Mouse (Mus musculus): ENCODE results near the gene Olfr1214. TPM values are rescaled to one million over a fixed set of nuclear protein-coding genes. Genes with fewer than 3 reads are reported as not detected.
"Not testable (repeated sequence)": the region's sequence is repeated elsewhere in the genome, so short reads cannot be mapped to it uniquely, and the experiment has no call there.

The Olfr1214 gene
- polyA plus RNA-seq (2015; fragmentation: Nextera tagmentation; extraction: Ambion mirVana), result not detected in 2 replicates

DNA sequence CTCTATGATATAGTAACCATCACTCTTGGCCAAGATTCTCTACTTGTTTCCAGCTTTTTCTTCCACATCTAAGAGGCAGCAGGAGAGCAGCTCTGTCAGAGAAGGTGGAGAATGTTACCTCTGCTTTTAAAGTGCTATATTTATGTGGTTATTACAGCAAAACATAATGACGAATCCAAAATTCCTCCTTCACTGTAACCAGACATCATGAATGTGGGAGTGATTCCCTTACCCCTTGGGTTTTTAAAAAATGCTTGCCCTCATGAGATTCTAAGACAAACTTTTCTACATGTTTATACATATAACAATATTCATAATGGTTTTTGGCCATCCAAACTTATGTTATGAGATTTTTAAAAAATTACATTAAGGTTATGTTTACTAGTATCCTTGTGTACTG lies at the start of gene Olfr1214:
Olfr1214 (minus strand) TSS at position 101 of the 400 bp plus-strand sequence.
- Histone ChIP-seq H3K36me3 (ENCODE audit: control insufficient read depth, insufficient read depth) (no peaks in the 10 kb centered on the region), H3K4me3 (ENCODE audit: low read length) (no peak within 1 kb of the TSS), H3K27me3 (ENCODE audit: control insufficient read depth, insufficient read depth, low read length) (no peaks in the 10 kb centered on the region), H3K9ac (ENCODE audit: low read length) (no peak within 1 kb of the TSS), H3K4me2 (ENCODE audit: low read depth, low read length) (no peak within 1 kb of the TSS), H3K9me3 (replicated peaks; ENCODE audit: control insufficient read depth, low read length) (no peaks in the 10 kb centered on the region), H3K4me1 (ENCODE audit: control insufficient read depth, insufficient read depth, low read length) (no peaks in the 10 kb centered on the region), H3K27ac (ENCODE audit: low read length) (no peak within 1 kb of the TSS)
- no peak for ATAC-seq (replicated peaks; ENCODE audit: extremely low read depth, insufficient read depth, low FRiP score)
- 62% methylated on average over 1 of the region's 1 CpGs for WGBS

DNA sequence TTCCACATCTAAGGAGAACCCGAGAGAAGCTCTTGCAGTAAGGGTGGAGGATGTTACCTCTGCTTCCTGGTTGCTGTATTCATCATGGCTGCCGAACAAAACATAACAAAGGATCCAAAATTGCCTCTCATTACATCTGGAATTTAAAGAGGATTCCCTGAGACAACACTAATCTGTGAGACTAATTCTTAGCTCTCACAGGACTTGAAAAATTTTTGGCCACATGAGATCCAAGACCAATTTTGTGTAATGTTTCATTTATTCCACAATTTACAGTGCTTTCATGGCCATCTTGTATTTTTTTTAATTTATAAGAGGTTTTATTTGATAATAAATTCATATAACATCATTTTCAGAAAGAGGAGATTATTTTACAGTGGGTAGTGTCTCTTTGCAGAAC lies 39.5 kb upstream of the Olfr1214 start, which contains the start of gene Olfr1217:
Olfr1217 (minus strand) TSS at position 101 of the 400 bp plus-strand sequence.
- Histone ChIP-seq H3K27me3 (ENCODE audit: control insufficient read depth, insufficient read depth, low read length) (no peaks in the 10 kb centered on the region), H3K27ac (ENCODE audit: low read length) (no peak within 1 kb of the TSS), H3K9me3 (replicated peaks; ENCODE audit: control insufficient read depth, low read length) (no peaks in the 10 kb centered on the region), H3K9ac (ENCODE audit: low read length) (no peak within 1 kb of the TSS), H3K36me3 (ENCODE audit: control insufficient read depth, insufficient read depth) (no peaks in the 10 kb centered on the region), H3K4me1 (ENCODE audit: control insufficient read depth, insufficient read depth, low read length) (no peaks in the 10 kb centered on the region), H3K4me3 (ENCODE audit: low read length) (no peak within 1 kb of the TSS), H3K4me2 (ENCODE audit: low read depth, low read length) (no peak within 1 kb of the TSS)
- 48% methylated on average over 2 of the region's 2 CpGs for WGBS
- no peak for ATAC-seq (replicated peaks; ENCODE audit: extremely low read depth, insufficient read depth, low FRiP score)

DNA sequence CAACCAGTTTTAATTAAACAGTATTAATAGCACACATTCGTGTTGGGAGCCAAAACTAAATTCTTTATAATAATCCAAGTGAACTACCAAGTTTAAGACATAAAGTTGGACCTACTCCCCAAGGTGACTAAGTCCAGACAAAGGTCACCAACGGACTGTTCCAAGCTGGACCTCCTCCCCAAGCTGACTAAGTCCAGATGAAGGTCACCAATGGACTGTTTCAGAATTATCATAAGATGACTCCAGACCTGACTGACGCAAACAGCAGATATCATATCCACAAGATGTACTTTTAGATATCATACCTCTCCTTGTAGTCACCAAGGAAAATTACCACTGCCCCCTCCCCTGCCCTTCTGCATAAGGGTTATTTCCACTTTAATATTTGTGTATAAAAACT lies 29.0 kb upstream of the Olfr1214 start:
- not testable (repeated sequence) for H3K9ac ChIP-seq (ENCODE audit: low read length)

DNA sequence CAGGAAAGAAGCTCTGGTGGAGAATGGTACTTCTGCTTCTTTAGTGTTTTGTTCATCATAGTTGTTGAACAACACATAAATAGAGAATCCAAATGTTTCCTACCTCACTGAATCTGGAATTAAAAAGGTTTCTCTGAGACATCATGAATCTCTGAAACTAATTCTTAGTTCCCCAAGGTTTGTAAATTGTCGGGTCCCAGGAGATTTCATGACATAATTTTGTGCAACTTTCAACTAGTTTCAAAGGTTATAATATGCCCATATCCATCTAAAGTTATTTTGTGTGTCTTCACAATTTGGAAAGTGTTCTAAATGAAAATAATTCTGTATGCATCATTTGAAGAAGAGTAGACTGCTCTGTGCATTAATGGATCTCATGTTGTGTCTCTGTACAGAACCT lies 25.8 kb upstream of the Olfr1214 start, which contains the start of gene Olfr1216:
Olfr1216 (minus strand) TSS at position 101 of the 400 bp plus-strand sequence.
- H3K9me3 ChIP-seq (replicated peaks; ENCODE audit: control insufficient read depth, low read length), result no peaks in the 10 kb centered on the region
- H3K4me1 ChIP-seq (ENCODE audit: control insufficient read depth, insufficient read depth, low read length), result no peaks in the 10 kb centered on the region
- H3K9ac ChIP-seq (ENCODE audit: low read length), result no peak within 1 kb of the TSS
- H3K4me2 ChIP-seq (ENCODE audit: low read depth, low read length), result no peak within 1 kb of the TSS
- no peak within 1 kb of the TSS for H3K27ac ChIP-seq (ENCODE audit: low read length)
- ATAC-seq (replicated peaks; ENCODE audit: extremely low read depth, insufficient read depth, low FRiP score), result no peak
- H3K27me3 ChIP-seq (ENCODE audit: control insufficient read depth, insufficient read depth, low read length), result no peaks in the 10 kb centered on the region
- H3K4me3 ChIP-seq (ENCODE audit: low read length), result no peak within 1 kb of the TSS
- 66% methylated on average over 1 of the region's 1 CpGs for WGBS
- H3K36me3 ChIP-seq (ENCODE audit: control insufficient read depth, insufficient read depth), result no peaks in the 10 kb centered on the region

More for the DNA sequence above, 29.0 kb upstream of the Olfr1214 start:
- not testable (repeated sequence) for H3K27ac ChIP-seq (ENCODE audit: low read length); H3K9me3 ChIP-seq (replicated peaks; ENCODE audit: control insufficient read depth, low read length); H3K4me1 ChIP-seq (ENCODE audit: control insufficient read depth, insufficient read depth, low read length); H3K4me2 ChIP-seq (ENCODE audit: low read depth, low read length); H3K4me3 ChIP-seq (ENCODE audit: low read length); H3K36me3 ChIP-seq (ENCODE audit: control insufficient read depth, insufficient read depth); H3K27me3 ChIP-seq (ENCODE audit: control insufficient read depth, insufficient read depth, low read length); ATAC-seq (replicated peaks; ENCODE audit: extremely low read depth, insufficient read depth, low FRiP score)
- WGBS, result 53% methylated on average over 3 of the region's 3 CpGs

DNA sequence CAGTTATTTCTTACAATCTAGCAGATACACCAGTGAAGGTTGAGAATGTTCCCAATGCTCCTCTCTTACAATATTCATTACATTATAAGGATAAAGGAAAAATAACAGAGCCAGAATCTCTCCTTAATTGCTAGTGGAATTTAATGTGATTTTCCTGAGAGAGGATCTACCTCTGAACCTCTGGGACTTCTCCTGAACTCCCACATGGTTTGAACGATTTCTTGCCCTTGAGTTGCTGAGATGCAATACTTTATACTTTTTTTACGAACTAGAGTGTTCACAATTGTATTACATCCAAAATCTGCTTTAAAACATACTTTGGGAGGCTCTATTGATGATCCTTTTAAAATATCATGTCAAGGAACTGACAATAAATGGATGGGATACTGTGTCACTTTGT lies 14.4 kb upstream of the Olfr1214 start, which contains the start of gene Olfr1215:
Olfr1215 (minus strand) TSS at position 101 of the 400 bp plus-strand sequence.
- ATAC-seq (replicated peaks; ENCODE audit: extremely low read depth, insufficient read depth, low FRiP score), result no peak
- Histone ChIP-seq H3K9ac (ENCODE audit: low read length) (no peak within 1 kb of the TSS), H3K27me3 (ENCODE audit: control insufficient read depth, insufficient read depth, low read length) (no peaks in the 10 kb centered on the region), H3K4me1 (ENCODE audit: control insufficient read depth, insufficient read depth, low read length) (no peaks in the 10 kb centered on the region), H3K36me3 (ENCODE audit: control insufficient read depth, insufficient read depth) (no peaks in the 10 kb centered on the region), H3K4me2 (ENCODE audit: low read depth, low read length) (no peak within 1 kb of the TSS), H3K9me3 (replicated peaks; ENCODE audit: control insufficient read depth, low read length) (no peaks in the 10 kb centered on the region), H3K4me3 (ENCODE audit: low read length) (no peak within 1 kb of the TSS), H3K27ac (ENCODE audit: low read length) (no peak within 1 kb of the TSS)
- WGBS, result 60% methylated on average over 2 of the region's 2 CpGs

DNA sequence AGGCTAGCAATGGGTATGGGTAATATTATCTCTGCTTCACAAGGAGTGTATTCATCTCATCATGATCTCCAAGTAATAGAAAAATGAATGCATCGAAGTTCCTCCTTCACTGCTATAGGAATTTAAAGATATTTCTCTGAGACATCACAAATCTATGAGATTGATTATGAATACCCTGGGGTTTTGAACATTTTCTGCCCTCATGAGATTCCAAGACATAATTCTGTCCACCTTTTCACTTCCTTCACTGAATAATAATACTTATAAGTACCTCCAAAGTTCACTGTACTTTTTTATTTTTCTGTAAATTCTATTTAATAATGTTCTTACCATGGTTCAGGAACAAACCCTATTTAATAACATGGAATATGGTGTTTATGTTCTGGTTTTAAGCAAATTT lies 12.3 kb downstream of the Olfr1214 start, which contains the start of gene Gm13762:
Gm13762 (minus strand) TSS at position 101 of the 400 bp plus-strand sequence.
- Histone ChIP-seq H3K4me3 (ENCODE audit: low read length) (no peak within 1 kb of the TSS), H3K36me3 (ENCODE audit: control insufficient read depth, insufficient read depth) (no peaks in the 10 kb centered on the region), H3K4me2 (ENCODE audit: low read depth, low read length) (no peak within 1 kb of the TSS), H3K27ac (ENCODE audit: low read length) (no peak within 1 kb of the TSS), H3K4me1 (ENCODE audit: control insufficient read depth, insufficient read depth, low read length) (no peaks in the 10 kb centered on the region), H3K9me3 (replicated peaks; ENCODE audit: control insufficient read depth, low read length) (no peaks in the 10 kb centered on the region), H3K27me3 (ENCODE audit: control insufficient read depth, insufficient read depth, low read length) (no peaks in the 10 kb centered on the region), H3K9ac (ENCODE audit: low read length) (no peak within 1 kb of the TSS)
- 71% methylated on average over 1 of the region's 1 CpGs for WGBS
- ATAC-seq (replicated peaks; ENCODE audit: extremely low read depth, insufficient read depth, low FRiP score), result no peak

DNA sequence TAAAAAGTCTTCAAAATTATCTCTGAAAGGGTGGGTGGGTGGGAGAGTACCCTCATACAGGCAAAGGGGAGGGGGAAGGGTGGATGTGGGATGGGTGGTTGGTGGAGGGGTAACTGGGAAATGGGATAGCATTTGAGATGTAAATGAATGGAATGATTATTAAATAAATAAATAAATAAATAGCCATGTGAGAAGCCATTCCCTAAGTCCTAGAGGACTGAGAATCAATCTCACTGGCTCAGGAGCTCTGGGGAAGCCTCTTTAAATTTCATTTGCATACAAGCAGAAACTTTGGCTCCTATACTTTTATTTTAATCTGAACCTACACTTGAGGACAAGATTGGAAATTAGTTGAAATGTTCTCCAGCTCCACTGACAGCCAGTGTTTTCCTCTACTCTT lies 38.8 kb downstream of the Olfr1214 start, which contains the start of gene Olfr1212:
Olfr1212 (plus strand) TSS at position 301 of the 400 bp plus-strand sequence.
- Histone ChIP-seq H3K27me3 (ENCODE audit: control insufficient read depth, insufficient read depth, low read length) (no peaks in the 10 kb centered on the region), H3K36me3 (ENCODE audit: control insufficient read depth, insufficient read depth) (no peaks in the 10 kb centered on the region), H3K4me1 (ENCODE audit: control insufficient read depth, insufficient read depth, low read length) (no peaks in the 10 kb centered on the region), H3K9ac (ENCODE audit: low read length) (no peak within 1 kb of the TSS), H3K9me3 (replicated peaks; ENCODE audit: control insufficient read depth, low read length) (no peaks in the 10 kb centered on the region), H3K4me2 (ENCODE audit: low read depth, low read length) (no peak within 1 kb of the TSS), H3K4me3 (ENCODE audit: low read length) (no peak within 1 kb of the TSS), H3K27ac (ENCODE audit: low read length) (no peak within 1 kb of the TSS)
- no peak for ATAC-seq (replicated peaks; ENCODE audit: extremely low read depth, insufficient read depth, low FRiP score)

DNA sequence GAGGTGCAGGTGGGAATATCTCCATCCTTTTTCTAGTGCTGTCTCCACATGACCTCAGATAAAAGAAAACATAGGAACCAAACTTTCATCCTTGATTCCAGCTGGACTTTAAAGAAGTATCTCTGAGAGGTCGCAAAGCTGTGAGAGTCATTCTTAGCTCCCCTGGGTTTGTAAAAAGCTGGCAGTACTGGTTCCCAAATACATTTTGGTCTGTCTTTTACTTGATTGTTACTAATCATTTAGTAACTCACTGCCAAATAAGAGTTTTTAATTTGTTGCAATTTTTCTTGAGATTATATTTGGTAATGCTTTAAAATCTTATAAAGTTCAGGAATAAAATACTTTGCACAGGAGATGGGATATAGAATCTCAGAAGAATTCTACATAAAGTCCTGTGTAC lies 54.4 kb downstream of the Olfr1214 start, which contains the start of gene Olfr1211:
Olfr1211 (minus strand) TSS at position 101 of the 400 bp plus-strand sequence.
- no peaks in the 10 kb centered on the region for H3K4me1 ChIP-seq (ENCODE audit: control insufficient read depth, insufficient read depth, low read length)
- 78% methylated on average over 1 of the region's 1 CpGs for WGBS
- no peak within 1 kb of the TSS for H3K4me3 ChIP-seq (ENCODE audit: low read length)
- no peaks in the 10 kb centered on the region for H3K27me3 ChIP-seq (ENCODE audit: control insufficient read depth, insufficient read depth, low read length)
- H3K4me2 ChIP-seq (ENCODE audit: low read depth, low read length), result no peak within 1 kb of the TSS
- no peak for ATAC-seq (replicated peaks; ENCODE audit: extremely low read depth, insufficient read depth, low FRiP score)
- H3K27ac ChIP-seq (ENCODE audit: low read length), result no peak within 1 kb of the TSS
- no peak within 1 kb of the TSS for H3K9ac ChIP-seq (ENCODE audit: low read length)
- no peaks in the 10 kb centered on the region for H3K9me3 ChIP-seq (replicated peaks; ENCODE audit: control insufficient read depth, low read length)
- H3K36me3 ChIP-seq (ENCODE audit: control insufficient read depth, insufficient read depth), result no peaks in the 10 kb centered on the region

Data from heart, embryonic 16.5 days (tissue).